Mouse (Mus musculus): Measurements from ENCODE around the gene Slc11a1. TPM values are rescaled to one million over a fixed set of nuclear protein-coding genes. Genes with fewer than 3 reads are reported as not detected.
"Not testable (repeated sequence)": the region's sequence is repeated elsewhere in the genome, so short reads cannot be mapped to it uniquely, and the experiment has no call there.

The Slc11a1 gene
- polyA plus RNA-seq, 1 experiment: 169 TPM

- Histone ChIP-seq H3K4me3 (ENCODE audit: extremely low read depth, insufficient read depth, insufficient read length) (no peak overlapping the region), H3K36me3 (ENCODE audit: control insufficient read depth, insufficient read depth, low read length) (no peaks in the 10 kb centered on the region), H3K27ac (ENCODE audit: insufficient read depth, low read length) (no peak overlapping the region), H3K4me1 (ENCODE audit: control insufficient read depth, insufficient read depth, insufficient read length) (no peaks in the 10 kb centered on the region; the same call in 1 of the 2 replicates), H3K27me3 (ENCODE audit: control insufficient read depth, insufficient read depth, low read length) (no peaks in the 10 kb centered on the region)
- WGBS: 83% methylated on average over 4 of the region's 4 CpGs
- no peak for DNase-seq (ENCODE audit: low read depth in 1 of 2, low spot score in 2 of 2)
- TF ChIP-seq POLR2A (IDR thresholded peaks at IDR 0.05; ENCODE audit: low read depth, low read length): no peak
- no peak for TF ChIP-seq CTCF (IDR thresholded peaks at IDR 0.05; ENCODE audit: extremely low read depth, insufficient read depth, insufficient read length, insufficient replicate concordance)
Measured at GRCm38 (mm10) chr1:74335033-74335432, 40.0 kb upstream of the Slc11a1 start.

- H3K27me3 ChIP-seq (ENCODE audit: control insufficient read depth, insufficient read depth, low read length): no peaks in the 10 kb centered on the region
- no peak for DNase-seq (ENCODE audit: low read depth in 1 of 2, low spot score in 2 of 2)
- WGBS: 80% methylated on average over 6 of the region's 6 CpGs
- no peak overlapping the region for H3K4me3 ChIP-seq (ENCODE audit: extremely low read depth, insufficient read depth, insufficient read length)
- TF ChIP-seq POLR2A (IDR thresholded peaks at IDR 0.05; ENCODE audit: low read depth, low read length): no peak
- TF ChIP-seq CTCF (IDR thresholded peaks at IDR 0.05; ENCODE audit: extremely low read depth, insufficient read depth, insufficient read length, insufficient replicate concordance): no peak
- H3K27ac ChIP-seq (ENCODE audit: insufficient read depth, low read length): no peak overlapping the region
- no peaks in the 10 kb centered on the region for H3K36me3 ChIP-seq (ENCODE audit: control insufficient read depth, insufficient read depth, low read length)
- no peaks in the 10 kb centered on the region; the same call in 1 of the 2 replicates for H3K4me1 ChIP-seq (ENCODE audit: control insufficient read depth, insufficient read depth, insufficient read length)
Measured at GRCm38 (mm10) chr1:74335436-74336170, 39.4 kb upstream of the Slc11a1 start.

GRCm38 (mm10) chr1:74337241-74337771 is 37.7 kb upstream of the Slc11a1 start:
- no peak overlapping the region for H3K4me3 ChIP-seq (ENCODE audit: extremely low read depth, insufficient read depth, insufficient read length)
- DNase-seq (ENCODE audit: low read depth in 1 of 2, low spot score in 2 of 2): no peak
- no peaks in the 10 kb centered on the region for H3K36me3 ChIP-seq (ENCODE audit: control insufficient read depth, insufficient read depth, low read length)
- no peaks in the 10 kb centered on the region; the same call in 1 of the 2 replicates for H3K4me1 ChIP-seq (ENCODE audit: control insufficient read depth, insufficient read depth, insufficient read length)
- H3K27ac ChIP-seq (ENCODE audit: insufficient read depth, low read length): no peak overlapping the region
- no peaks in the 10 kb centered on the region for H3K27me3 ChIP-seq (ENCODE audit: control insufficient read depth, insufficient read depth, low read length)
- no peak for TF ChIP-seq CTCF (IDR thresholded peaks at IDR 0.05; ENCODE audit: extremely low read depth, insufficient read depth, insufficient read length, insufficient replicate concordance)
- TF ChIP-seq POLR2A (IDR thresholded peaks at IDR 0.05; ENCODE audit: low read depth, low read length): no peak
- 93% methylated on average over 3 of the region's 3 CpGs for WGBS

- no peak for DNase-seq (ENCODE audit: low read depth in 1 of 2, low spot score in 2 of 2)
- no peak overlapping the region for H3K4me3 ChIP-seq (ENCODE audit: extremely low read depth, insufficient read depth, insufficient read length)
- WGBS: 94% methylated on average over 5 of the region's 5 CpGs
- no peaks in the 10 kb centered on the region; the same call in 1 of the 2 replicates for H3K4me1 ChIP-seq (ENCODE audit: control insufficient read depth, insufficient read depth, insufficient read length)
- no peaks in the 10 kb centered on the region for H3K27me3 ChIP-seq (ENCODE audit: control insufficient read depth, insufficient read depth, low read length)
- TF ChIP-seq CTCF (IDR thresholded peaks at IDR 0.05; ENCODE audit: extremely low read depth, insufficient read depth, insufficient read length, insufficient replicate concordance) (no peak), POLR2A (IDR thresholded peaks at IDR 0.05; ENCODE audit: low read depth, low read length) (no peak)
- H3K36me3 ChIP-seq (ENCODE audit: control insufficient read depth, insufficient read depth, low read length): no peaks in the 10 kb centered on the region
- no peak overlapping the region for H3K27ac ChIP-seq (ENCODE audit: insufficient read depth, low read length)
Measured at GRCm38 (mm10) chr1:74338013-74338412, 37.0 kb upstream of the Slc11a1 start.

GRCm38 (mm10) chr1:74338626-74339025 is 36.4 kb upstream of the Slc11a1 start:
- no peaks in the 10 kb centered on the region for H3K36me3 ChIP-seq (ENCODE audit: control insufficient read depth, insufficient read depth, low read length)
- 55% methylated on average over 4 of the region's 4 CpGs for WGBS
- no peak overlapping the region for H3K4me3 ChIP-seq (ENCODE audit: extremely low read depth, insufficient read depth, insufficient read length)
- TF ChIP-seq POLR2A (IDR thresholded peaks at IDR 0.05; ENCODE audit: low read depth, low read length): no peak
- TF ChIP-seq CTCF (IDR thresholded peaks at IDR 0.05; ENCODE audit: extremely low read depth, insufficient read depth, insufficient read length, insufficient replicate concordance): no peak
- no peak for DNase-seq (ENCODE audit: low read depth in 1 of 2, low spot score in 2 of 2)
- no peaks in the 10 kb centered on the region for H3K27me3 ChIP-seq (ENCODE audit: control insufficient read depth, insufficient read depth, low read length)
- no peaks in the 10 kb centered on the region for H3K4me1 ChIP-seq (ENCODE audit: control insufficient read depth, insufficient read depth, insufficient read length)
- no peak overlapping the region for H3K27ac ChIP-seq (ENCODE audit: insufficient read depth, low read length)

GRCm38 (mm10) chr1:74339917-74340316 is 35.1 kb upstream of the Slc11a1 start:
- Histone ChIP-seq H3K4me3 (ENCODE audit: extremely low read depth, insufficient read depth, insufficient read length) (no peak overlapping the region), H3K36me3 (ENCODE audit: control insufficient read depth, insufficient read depth, low read length) (no peaks in the 10 kb centered on the region), H3K4me1 (ENCODE audit: control insufficient read depth, insufficient read depth, insufficient read length) (no peaks in the 10 kb centered on the region), H3K27ac (ENCODE audit: insufficient read depth, low read length) (no peak overlapping the region), H3K27me3 (ENCODE audit: control insufficient read depth, insufficient read depth, low read length) (no peaks in the 10 kb centered on the region)
- DNase-seq (ENCODE audit: low read depth in 1 of 2, low spot score in 2 of 2): no peak
- TF ChIP-seq POLR2A (IDR thresholded peaks at IDR 0.05; ENCODE audit: low read depth, low read length) (no peak), CTCF (IDR thresholded peaks at IDR 0.05; ENCODE audit: extremely low read depth, insufficient read depth, insufficient read length, insufficient replicate concordance) (no peak)
- WGBS: 91% methylated on average over 9 of the region's 9 CpGs

- 87% methylated on average over 6 of the region's 6 CpGs for WGBS
- Histone ChIP-seq H3K27ac (ENCODE audit: insufficient read depth, low read length) (no peak overlapping the region), H3K27me3 (ENCODE audit: control insufficient read depth, insufficient read depth, low read length) (no peaks in the 10 kb centered on the region), H3K4me1 (ENCODE audit: control insufficient read depth, insufficient read depth, insufficient read length) (no peaks in the 10 kb centered on the region), H3K36me3 (ENCODE audit: control insufficient read depth, insufficient read depth, low read length) (no peaks in the 10 kb centered on the region), H3K4me3 (ENCODE audit: extremely low read depth, insufficient read depth, insufficient read length) (no peak overlapping the region)
- DNase-seq (ENCODE audit: low read depth in 1 of 2, low spot score in 2 of 2): no peak
- TF ChIP-seq CTCF (IDR thresholded peaks at IDR 0.05; ENCODE audit: extremely low read depth, insufficient read depth, insufficient read length, insufficient replicate concordance) (no peak), POLR2A (IDR thresholded peaks at IDR 0.05; ENCODE audit: low read depth, low read length) (no peak)
Measured at GRCm38 (mm10) chr1:74340361-74340764, 34.6 kb upstream of the Slc11a1 start.

- H3K4me1 ChIP-seq (ENCODE audit: control insufficient read depth, insufficient read depth, insufficient read length); H3K27ac ChIP-seq (ENCODE audit: insufficient read depth, low read length); H3K4me3 ChIP-seq (ENCODE audit: extremely low read depth, insufficient read depth, insufficient read length); H3K36me3 ChIP-seq (ENCODE audit: control insufficient read depth, insufficient read depth, low read length); DNase-seq (ENCODE audit: low read depth in 1 of 2, low spot score in 2 of 2); H3K27me3 ChIP-seq (ENCODE audit: control insufficient read depth, insufficient read depth, low read length): not testable (repeated sequence)
- 88% methylated on average over 4 of the region's 4 CpGs for WGBS
Measured at GRCm38 (mm10) chr1:74340992-74341391, 34.0 kb upstream of the Slc11a1 start.

Data from spleen, adult 2 months (tissue).